8 mouse cellular contexts compared by ENCODE assay signal in genomic region chr5:142963705-142964494, GRCm38 (mm10). TPM values are rescaled to one million over a fixed set of nuclear protein-coding genes. Genes with fewer than 3 reads are reported as not detected.
A peak's percentile ranks its signal among the peaks of the same experiment; 100 is the strongest.
DNase-seq lines count a peak whose midpoint lies in the region; ATAC-seq lines count a peak whose summit lies in the region.

No protein-coding gene starts in this region.

- WGBS in heart, embryonic 10.5 days, result 56% methylated on average over 17 of the region's 17 CpGs
- 31% methylated on average over 17 of the region's 17 CpGs for WGBS in embryonic facial prominence, embryonic 14.5 days
- WGBS in intestine, embryonic 14.5 days, result 46% methylated on average over 17 of the region's 17 CpGs

- peak overlapping the region; percentile 96 for H3K27ac ChIP-seq in heart, embryonic 10.5 days
- H3K27ac ChIP-seq in embryonic facial prominence, embryonic 14.5 days (replicated peaks; ENCODE audit: low read depth, low read length), result peak overlapping the region; percentile 99
- H3K27ac ChIP-seq in intestine, embryonic 14.5 days (ENCODE audit: low read depth), result peak overlapping the region; percentile 96; the same call in 1 of the 2 replicates

- ATAC-seq in embryonic facial prominence, embryonic 14.5 days (ENCODE audit: low read depth), result no peak
- no peak for ATAC-seq in intestine, embryonic 14.5 days (replicated peaks; ENCODE audit: low FRiP score, low TSS enrichment, low read depth)
- no peak for ATAC-seq in erythroid progenitor cell, adult 5-6 weeks (replicated peaks; ENCODE audit: low FRiP score, poor library complexity, severe bottlenecking)

- H3K4me3 ChIP-seq in heart, embryonic 10.5 days, result peak overlapping the region; percentile 78
- peak overlapping the region; percentile 99 for H3K4me3 ChIP-seq in embryonic facial prominence, embryonic 14.5 days (ENCODE audit: low read depth, low read length)
- peak overlapping the region; percentile 99 for H3K4me3 ChIP-seq in intestine, embryonic 14.5 days (ENCODE audit: low read depth, low read length)

- intact Hi-C loops in heart, postnatal 25 days (cut with DNase I), result loop anchor here (5.0 kb wide), 1 partner anchor 33 kb away; no protein-coding TSS in a partner anchor

- H3K4me1 ChIP-seq in heart, embryonic 10.5 days, result peaks cover 62% of the 10 kb centered on the region
- peaks cover 24% of the 10 kb centered on the region for H3K4me1 ChIP-seq in embryonic facial prominence, embryonic 14.5 days (ENCODE audit: control insufficient read depth, insufficient read depth, low read length)
- H3K4me1 ChIP-seq in intestine, embryonic 14.5 days (replicated peaks; ENCODE audit: control insufficient read depth, insufficient read depth, low read length), result peaks cover 21% of the 10 kb centered on the region

- H3K27me3 ChIP-seq in heart, embryonic 10.5 days (ENCODE audit: insufficient read depth, poor library complexity, severe bottlenecking), result 0 out of 2 replicates have a peak, but pooled peaks cover 4% of the 10 kb centered on the region
- no peaks in the 10 kb centered on the region for H3K27me3 ChIP-seq in embryonic facial prominence, embryonic 14.5 days (replicated peaks; ENCODE audit: control insufficient read depth, insufficient read depth, low read length)
- H3K27me3 ChIP-seq in intestine, embryonic 14.5 days (replicated peaks; ENCODE audit: control insufficient read depth, insufficient read depth, low read length), result no peaks in the 10 kb centered on the region

- peak overlapping the region; percentile 98 for H3K9ac ChIP-seq in embryonic facial prominence, embryonic 14.5 days (ENCODE audit: low read depth, low read length)
- H3K9ac ChIP-seq in intestine, embryonic 14.5 days (ENCODE audit: low read length), result peak overlapping the region; percentile 98

- peaks cover 47% of the 10 kb centered on the region for H3K36me3 ChIP-seq in heart, embryonic 10.5 days
- H3K36me3 ChIP-seq in embryonic facial prominence, embryonic 14.5 days (ENCODE audit: control insufficient read depth, insufficient read depth, low read length), result peaks cover 31% of the 10 kb centered on the region
- H3K36me3 ChIP-seq in intestine, embryonic 14.5 days (ENCODE audit: control insufficient read depth, insufficient read depth, low read length), result peaks cover 33% of the 10 kb centered on the region; the same call in 1 of the 2 replicates

- peak overlapping the region; percentile 92 for H3K4me2 ChIP-seq in embryonic facial prominence, embryonic 14.5 days (ENCODE audit: low read depth, low read length)
- H3K4me2 ChIP-seq in intestine, embryonic 14.5 days (ENCODE audit: low read length), result peak overlapping the region; percentile 72

- no peaks in the 10 kb centered on the region for H3K9me3 ChIP-seq in heart, embryonic 10.5 days
- H3K9me3 ChIP-seq in embryonic facial prominence, embryonic 14.5 days (ENCODE audit: control insufficient read depth, low read length), result no peaks in the 10 kb centered on the region
- H3K9me3 ChIP-seq in intestine, embryonic 14.5 days (ENCODE audit: control insufficient read depth, low read length), result no peaks in the 10 kb centered on the region

- DNase-seq in heart, embryonic 10.5 days (ENCODE audit: low spot score), result no peak
- DNase-seq in heart, postnatal 25 days (ENCODE audit: low spot score), result no peak
- peak; percentile 35 for DNase-seq in CD4-positive helper T cell, adult 2 months (ENCODE audit: low read depth, low spot score)
- DNase-seq in embryonic facial prominence, embryonic 14.5 days (ENCODE audit: low spot score), result peak; percentile 92
- DNase-seq in intestine, embryonic 14.5 days (ENCODE audit: low spot score), result no peak
- peak; percentile 54 for DNase-seq in mesoderm, embryonic 11.5 days (ENCODE audit: low read depth, low spot score)
- DNase-seq in cerebellum, adult 9-11 months, result no peak

RNA-seq across cellular contexts. Expression of gene Fscn1, which starts 3.8 kb away (rescaled TPM):
- 254 and 329 TPM in 2 replicates for polyA plus RNA-seq in heart, embryonic 10.5 days (2016; fragmentation: Nextera tagmentation; extraction: Ambion mirVana)
- total RNA-seq in heart, postnatal 25 days (2021), result 10 to 100 TPM; 36.6 to 42.8 TPM
- polyA plus RNA-seq in embryonic facial prominence, embryonic 14.5 days (2014; fragmentation: Nextera tagmentation; extraction: Ambion mirVana), result 338 and 413 TPM in 2 replicates
- 230 and 247 TPM in 2 replicates for polyA plus RNA-seq in intestine, embryonic 14.5 days (2014; fragmentation: Nextera tagmentation; extraction: Ambion mirVana)
- 0.84 TPM in 1 of 2 replicates, not detected in the other for total RNA-seq in erythroid progenitor cell, adult 5-6 weeks (2015; ENCODE audit: low replicate concordance)
- total RNA-seq in erythroid progenitor cell, adult 5-6 weeks (2017; ENCODE audit: low replicate concordance), result 5.1 TPM in 1 of 2 replicates, not detected in the other

RNA-seq across cellular contexts. Expression of gene Actb, which starts 57.3 kb away (rescaled TPM):
- 6,505 and 8,921 TPM in 2 replicates for polyA plus RNA-seq in heart, embryonic 10.5 days (2016; fragmentation: Nextera tagmentation; extraction: Ambion mirVana)
- total RNA-seq in heart, postnatal 25 days (2021), result 100 to 1,000 TPM; 898 to 947 TPM
- polyA plus RNA-seq in embryonic facial prominence, embryonic 14.5 days (2014; fragmentation: Nextera tagmentation; extraction: Ambion mirVana), result 12,527 and 12,883 TPM in 2 replicates
- polyA plus RNA-seq in intestine, embryonic 14.5 days (2014; fragmentation: Nextera tagmentation; extraction: Ambion mirVana), result 15,561 and 16,510 TPM in 2 replicates
- 4,902 and 5,552 TPM in 2 replicates for total RNA-seq in erythroid progenitor cell, adult 5-6 weeks (2015; ENCODE audit: low replicate concordance)
- 1,509 and 1,723 TPM in 2 replicates for total RNA-seq in erythroid progenitor cell, adult 5-6 weeks (2017; ENCODE audit: low replicate concordance)

Comparison
In these comparisons a context has a peak if more than half of its experiments do, and no peak if none do; other contexts are left out.
1. DNase-seq: peak in CD4-positive helper T cell, adult 2 months (single experiment), embryonic facial prominence, embryonic 14.5 days (single experiment) and mesoderm, embryonic 11.5 days (single experiment); none in heart, embryonic 10.5 days (single experiment), heart, postnatal 25 days (single experiment), intestine, embryonic 14.5 days (single experiment) and cerebellum, adult 9-11 months (single experiment).
2. Peak in every context shown above with its lines, with median percentiles within 50 percentile points of each other: H3K27ac ChIP-seq and H3K4me3 ChIP-seq.